Mouse (Mus musculus): ENCODE results near the gene Slain2.

- no peak for TF ChIP-seq GATA1 (IDR thresholded peaks at IDR 0.05; ENCODE audit: borderline replicate concordance, low read length)
- TF ChIP-seq FLI1 (IDR thresholded peaks at IDR 0.05; ENCODE audit: low read length): no peak
Measured at GRCm38 (mm10) chr5:72987786-72988185, 73.7 kb downstream of the Slain2 start.

Data from megakaryocyte, embryonic 14.5 days (primary cell).